Mouse (Mus musculus) brain, embryonic 14.5 days (tissue): ENCODE measurements around the gene Lyrm1. TPM values are rescaled to one million over a fixed set of nuclear protein-coding genes. Genes with fewer than 3 reads are reported as not detected.
A peak's percentile ranks its signal among the peaks of the same experiment; 100 is the strongest.

Source experiments
- DNase-seq: peaks from one replicate; pipeline ENCODE4 v3.0.0-alpha.2; 2011; ENCODE audit warnings: low read depth
- CTCF ChIP-seq: fragments of 200-500 bp; IDR thresholded peaks from 2 replicates; pipeline ENCODE4 v1.5.1; 2012; ENCODE audit warnings: inconsistent platforms, mild to moderate bottlenecking, moderate library complexity, borderline replicate concordance; ENCODE audit not compliant: insufficient read depth, insufficient read length; ENCODE audit errors: extremely low read depth
- POLR2A ChIP-seq: fragments of 200-500 bp; IDR thresholded peaks from 2 replicates; pipeline ENCODE4 v1.6.1; 2012; ENCODE audit warnings: mild to moderate bottlenecking, inconsistent platforms, borderline replicate concordance; ENCODE audit not compliant: poor library complexity, insufficient read depth, insufficient read length, severe bottlenecking; ENCODE audit errors: extremely low read depth
- polyA plus RNA-seq: library from polyadenylated mRNA; depleted of rRNA; stranded (reverse); fragments of >200 nt; gene quantifications from 2 replicates; pipeline ENCODE4 v1.2.3, GENCODE M21; 2012

Gene Lyrm1
- polyA plus RNA-seq, 1 experiment: 11.2 TPM

DNA sequence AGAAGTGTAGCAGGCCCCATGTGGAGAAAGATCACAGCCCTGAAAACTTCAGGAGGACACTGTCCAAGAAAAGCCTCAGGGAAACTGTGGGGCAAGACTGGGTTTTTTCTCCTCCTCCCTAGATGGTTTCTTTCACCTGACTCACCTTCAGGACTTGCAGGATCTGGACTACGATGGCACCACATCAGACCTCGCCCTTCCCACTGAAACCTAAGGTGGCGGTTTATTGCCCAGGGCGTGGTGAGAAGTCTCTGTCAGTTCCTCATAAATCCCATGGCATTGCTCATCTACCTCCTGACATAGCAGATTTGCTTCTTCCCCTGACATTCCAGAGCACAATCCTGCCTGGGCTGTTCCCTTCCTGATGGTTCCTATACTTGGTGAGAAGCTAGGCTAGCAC lies 63.8 kb downstream of the Lyrm1 start:
- DNase-seq: no peak

DNA sequence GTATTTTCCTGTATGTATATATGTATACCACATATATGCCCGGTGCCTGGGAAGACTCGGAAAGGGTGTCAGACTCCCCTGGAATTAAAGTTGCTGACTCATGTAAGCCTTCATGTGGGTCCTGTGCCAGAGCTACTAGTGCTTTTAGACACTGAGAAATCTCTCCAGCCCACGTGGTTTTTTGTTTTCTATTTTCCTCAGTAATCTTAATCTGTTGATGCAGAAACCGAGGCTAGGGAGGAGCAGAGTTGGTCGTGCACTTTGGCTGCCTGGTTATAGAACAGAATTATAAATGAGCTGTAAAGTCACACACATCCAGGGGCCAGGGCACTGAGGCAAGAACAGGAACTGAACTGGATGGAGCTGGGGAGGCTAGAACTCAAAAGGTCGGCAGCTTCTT lies 64.3 kb downstream of the Lyrm1 start:
- no peak for DNase-seq
- TF ChIP-seq POLR2A (no peak), CTCF (no peak)

More for the DNA sequence above, 63.8 kb downstream of the Lyrm1 start:
- TF ChIP-seq POLR2A (no peak), CTCF (no peak)

DNA sequence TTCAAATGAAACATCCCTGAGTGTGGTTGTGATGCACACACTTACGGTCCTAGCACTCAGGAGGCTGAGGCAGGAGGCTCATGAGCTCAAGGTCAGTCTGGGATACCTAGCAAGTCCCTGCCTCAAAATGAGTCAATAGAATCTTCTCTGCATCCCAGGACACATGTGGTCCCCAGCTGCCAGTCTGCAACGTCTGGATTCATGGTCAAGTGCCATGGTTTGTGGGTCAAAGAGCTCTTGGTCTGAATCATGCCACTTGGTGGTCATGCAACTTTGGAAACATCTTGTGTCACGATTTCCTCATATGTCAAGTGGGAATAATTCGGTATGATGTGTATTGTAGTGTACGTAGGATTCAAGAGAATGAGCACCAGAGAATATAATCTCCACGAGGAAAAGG lies 64.9 kb downstream of the Lyrm1 start:
- no peak for DNase-seq
- TF ChIP-seq POLR2A (no peak), CTCF (no peak)

DNA sequence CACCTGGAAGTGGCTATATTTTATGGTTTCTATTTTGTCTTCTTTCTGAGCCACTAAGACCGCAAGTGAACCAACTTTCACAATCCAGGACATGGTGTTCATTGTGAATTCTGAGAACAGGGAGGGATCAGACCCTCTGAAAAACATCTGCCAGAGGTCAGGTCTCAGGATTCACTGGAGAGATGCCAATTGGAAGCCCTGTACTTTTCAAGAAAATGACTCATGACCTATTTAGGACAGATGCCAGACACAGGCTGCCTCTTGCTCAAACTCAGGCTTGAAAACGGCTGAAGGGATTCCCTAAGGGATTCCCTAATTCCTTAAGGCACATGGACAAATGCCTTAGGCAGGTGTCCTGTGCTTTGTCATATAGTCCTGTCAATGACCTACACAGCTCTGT lies 65.4 kb downstream of the Lyrm1 start:
- TF ChIP-seq CTCF: no peak
- TF ChIP-seq POLR2A: no peak

DNA sequence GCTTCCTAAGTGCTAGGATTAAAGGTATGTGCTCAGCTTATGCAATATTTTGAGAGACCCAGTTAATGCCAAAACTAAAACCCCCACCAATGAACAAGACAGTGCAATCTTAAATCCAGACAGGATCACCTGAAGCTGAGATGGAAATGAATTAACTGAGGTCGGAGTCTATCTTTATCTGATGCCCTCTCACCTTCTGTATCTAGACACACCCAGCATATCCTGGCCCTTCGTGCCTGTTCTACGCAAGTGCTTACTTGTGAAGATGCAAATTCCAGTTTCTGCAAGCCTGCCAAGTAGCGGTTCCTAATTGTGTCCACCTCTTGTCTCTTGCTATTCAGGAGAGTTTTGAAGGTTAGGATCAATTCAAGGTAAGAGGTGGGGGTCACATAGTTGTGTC lies 69.5 kb downstream of the Lyrm1 start:
- DNase-seq: no peak
- no peak for TF ChIP-seq CTCF
- TF ChIP-seq POLR2A: no peak

More for the DNA sequence above, 65.4 kb downstream of the Lyrm1 start:
- DNase-seq: no peak

DNA sequence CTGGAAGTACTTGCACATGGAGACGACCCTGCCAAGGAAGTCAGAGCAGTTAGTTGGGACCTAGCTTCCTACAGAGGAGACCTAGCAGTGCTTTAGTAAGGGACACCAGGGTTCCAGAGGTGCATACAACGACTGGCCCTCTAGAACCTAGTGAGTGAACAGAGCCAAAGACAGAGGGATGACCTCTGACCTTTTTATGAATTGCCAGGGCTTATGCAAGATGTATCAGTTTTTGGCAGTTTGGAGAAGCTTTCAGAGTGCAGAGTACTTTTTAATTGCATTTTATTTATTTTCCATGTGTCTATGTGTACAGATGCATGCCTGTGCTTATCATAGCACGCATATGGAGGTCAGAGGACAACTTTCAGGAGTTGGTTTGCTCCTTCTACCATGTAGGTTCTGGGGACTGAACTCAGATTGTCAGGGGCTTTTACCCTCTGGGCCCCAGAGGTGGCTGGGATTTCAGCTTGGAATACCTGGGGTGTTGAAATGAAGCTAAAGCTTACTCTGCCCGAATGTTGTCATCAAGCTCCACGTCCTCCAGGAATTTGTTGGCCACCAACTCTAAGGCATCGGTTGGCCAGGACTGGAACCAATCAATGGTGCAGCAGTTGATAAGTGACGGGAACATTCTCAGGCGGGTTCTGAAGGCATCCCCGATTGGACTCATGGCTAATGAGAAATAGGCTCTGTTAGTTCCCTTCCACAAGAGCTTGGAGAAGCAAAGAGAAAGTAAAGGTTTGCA lies 70.2 kb downstream of the Lyrm1 start:
- TF ChIP-seq POLR2A: no peak
- no peak for TF ChIP-seq CTCF
- no peak for DNase-seq

DNA sequence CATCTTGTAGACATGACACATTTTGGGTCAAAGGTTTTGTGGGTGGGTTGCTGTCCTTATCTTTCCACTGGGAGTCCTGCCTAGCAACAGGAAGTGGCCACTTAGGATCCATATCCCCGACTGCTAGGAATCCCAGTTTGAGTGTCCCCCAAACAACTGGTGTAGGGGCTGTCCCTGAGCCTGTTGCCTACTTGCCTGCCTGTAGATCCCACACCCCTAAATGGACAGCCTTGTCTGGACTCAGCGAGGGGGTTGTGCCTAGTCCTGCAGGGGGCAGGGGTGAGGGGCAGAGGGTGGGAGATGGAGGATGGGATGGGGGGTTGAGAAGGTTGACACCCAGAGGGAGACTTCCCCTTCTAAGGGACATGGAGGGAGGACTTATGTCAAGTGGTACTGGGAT lies 73.7 kb downstream of the Lyrm1 start:
- DNase-seq: no peak
- TF ChIP-seq CTCF: no peak
- no peak for TF ChIP-seq POLR2A

DNA sequence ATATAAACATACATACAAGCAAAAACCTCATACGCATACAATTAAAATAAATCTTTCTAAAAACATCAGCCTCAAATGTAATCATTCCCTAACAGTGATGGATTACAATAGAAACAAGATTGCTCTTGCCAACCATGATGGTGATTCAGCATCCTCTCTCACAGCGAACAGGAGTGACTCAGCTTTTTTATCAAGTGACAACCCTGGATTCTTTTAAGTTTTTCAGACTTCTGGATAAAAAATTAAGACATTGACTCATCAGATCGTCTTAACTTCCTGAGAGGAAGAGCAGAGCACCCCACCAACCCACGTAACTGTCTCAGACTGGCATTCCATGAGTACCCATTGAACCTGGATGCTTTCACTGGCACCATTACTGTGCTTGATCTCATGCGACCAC lies 78.6 kb downstream of the Lyrm1 start:
- no peak for DNase-seq
- TF ChIP-seq POLR2A (no peak), CTCF (no peak)

DNA sequence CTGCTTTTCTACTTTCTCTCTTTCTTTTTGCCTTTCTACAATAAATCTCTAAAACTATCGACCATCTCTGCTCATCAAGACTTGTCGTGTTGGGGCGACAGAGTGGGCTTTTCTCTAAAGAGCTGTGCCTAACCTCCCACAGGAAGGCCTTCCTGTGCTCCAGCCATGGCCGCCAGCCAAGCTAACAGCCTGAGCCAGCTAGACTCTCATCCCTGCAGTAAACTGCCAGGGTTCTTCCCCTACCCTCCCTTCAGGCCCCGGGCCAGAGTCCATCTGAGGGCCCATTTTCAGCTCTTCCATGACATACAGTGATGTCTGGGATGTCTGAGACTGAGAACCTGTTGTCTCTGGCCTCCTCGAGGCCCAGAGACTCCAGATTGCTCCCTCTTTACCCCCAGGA lies 80.6 kb downstream of the Lyrm1 start:
- DNase-seq: no peak
- TF ChIP-seq POLR2A: no peak
- TF ChIP-seq CTCF: no peak

DNA sequence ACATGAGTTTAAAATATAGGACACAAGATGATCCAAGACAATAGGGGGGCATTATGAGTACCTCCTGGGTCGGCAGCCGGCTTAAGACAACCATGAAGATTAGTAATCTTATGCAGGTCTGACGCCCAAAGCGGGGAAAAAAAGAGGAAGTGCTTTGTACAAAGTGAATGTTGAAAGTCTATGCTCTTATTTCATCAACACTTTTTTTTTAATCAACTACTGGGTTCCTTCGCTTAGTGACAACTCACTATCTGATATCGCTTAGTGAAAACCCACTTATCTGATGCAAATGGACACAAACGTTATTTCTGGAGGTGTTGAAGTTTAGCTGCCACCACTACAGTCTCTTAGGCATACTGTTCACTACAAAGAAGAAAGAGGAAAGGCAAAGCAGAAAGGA lies 81.9 kb downstream of the Lyrm1 start:
- no peak for DNase-seq
- no peak for TF ChIP-seq CTCF

DNA sequence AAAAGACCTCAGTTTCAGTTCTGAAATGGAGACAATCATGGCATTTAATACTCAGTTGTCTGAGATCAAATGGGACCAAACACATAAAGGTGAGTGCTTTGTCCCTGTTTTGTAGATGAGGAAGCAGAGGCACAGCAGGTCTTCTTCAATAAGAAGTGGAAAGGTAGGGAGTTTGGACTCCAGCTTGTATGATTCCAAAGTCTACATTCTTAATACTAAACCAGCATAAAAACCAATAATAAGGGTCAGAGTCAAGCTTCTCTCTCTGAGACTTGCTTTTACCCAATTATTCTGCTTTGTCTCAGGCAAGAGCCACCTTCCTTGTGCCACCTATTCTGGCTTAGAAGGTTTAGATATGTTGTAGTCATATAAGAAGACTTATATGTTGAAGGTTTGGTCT lies 82.9 kb downstream of the Lyrm1 start:
- no peak for DNase-seq
- TF ChIP-seq CTCF: no peak
- TF ChIP-seq POLR2A: no peak

DNA sequence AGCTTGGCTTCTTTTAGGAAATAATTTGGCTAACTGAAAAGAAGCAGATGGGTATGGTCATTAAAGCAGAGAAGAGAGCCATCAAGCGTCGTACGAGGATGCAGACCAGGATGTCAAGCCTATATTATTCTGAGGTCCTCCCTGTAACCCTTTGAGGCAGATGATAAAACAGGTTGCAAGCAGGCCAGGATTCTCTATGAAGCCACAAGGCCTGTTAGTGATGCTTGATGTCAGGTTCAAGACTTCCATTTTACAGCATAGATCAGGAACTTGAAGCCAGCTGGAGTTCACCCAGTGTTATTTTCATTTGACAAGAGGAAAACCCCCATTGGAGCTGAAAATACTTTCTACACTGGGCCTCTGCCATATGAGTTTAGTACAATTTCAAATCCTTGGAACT lies 84.5 kb downstream of the Lyrm1 start:
- no peak for TF ChIP-seq POLR2A
- TF ChIP-seq CTCF: no peak
- DNase-seq: peak; percentile 17
